9 mouse cellular contexts compared by ENCODE assay signal in genomic region chr1:167781787-167782484, GRCm38 (mm10).
DNase-seq lines count a peak whose midpoint lies in the region; ATAC-seq and TF ChIP-seq lines count a peak whose summit lies in the region.
"Had no signal": no experiment of that assay in that cellular context is flagged by ENCODE, and none has a peak within 500 bp of the region (broad histone marks: within the 10 kb centered on the region; RNA-seq: fewer than 3 reads in every experiment).

No protein-coding gene starts in this region.

- no peak overlapping the region for H3K9ac ChIP-seq in kidney, embryonic 14.5 days (ENCODE audit: low read depth, low read length)
- H3K9ac ChIP-seq in neural tube, embryonic 13.5 days: no peak overlapping the region

- no peaks in the 10 kb centered on the region for H3K4me1 ChIP-seq in kidney, embryonic 14.5 days (ENCODE audit: control insufficient read depth, insufficient read depth, low read length)
- peaks cover 6% of the 10 kb centered on the region; the same call in 1 of the 2 replicates for H3K4me1 ChIP-seq in neural tube, embryonic 13.5 days (replicated peaks)

- H3K4me3 ChIP-seq in C2C12 (ENCODE audit: insufficient read depth, poor library complexity, severe bottlenecking): no peak overlapping the region
- no peak overlapping the region for H3K4me3 ChIP-seq in kidney, embryonic 14.5 days (ENCODE audit: low read length)
- H3K4me3 ChIP-seq in neural tube, embryonic 13.5 days: no peak overlapping the region
- H3K4me3 ChIP-seq: erythroblast, embryonic 14.5 days had no signal

- no peak overlapping the region for H3ac ChIP-seq in C2C12 (ENCODE audit: control insufficient read depth, insufficient read length, low read depth)

- no peaks in the 10 kb centered on the region for H3K36me3 ChIP-seq in C2C12 (ENCODE audit: control insufficient read depth, insufficient read depth)
- H3K36me3 ChIP-seq in kidney, embryonic 14.5 days (ENCODE audit: control insufficient read depth, insufficient read depth, low read length): no peaks in the 10 kb centered on the region
- H3K36me3 ChIP-seq in neural tube, embryonic 13.5 days: no peaks in the 10 kb centered on the region

- no peaks in the 10 kb centered on the region for H3K9me3 ChIP-seq in kidney, embryonic 14.5 days (ENCODE audit: control insufficient read depth, low read length)
- H3K9me3 ChIP-seq in neural tube, embryonic 13.5 days: no peaks in the 10 kb centered on the region

- 62% methylated on average over 10 of the region's 10 CpGs for WGBS in kidney, embryonic 14.5 days
- WGBS in neural tube, embryonic 13.5 days: 35% methylated on average over 10 of the region's 10 CpGs

- DNase-seq in adrenal gland, adult 18-20 months (ENCODE audit: low spot score in 2 of 2): peak; percentile 49 to 55
- peak; percentile 90 for DNase-seq in embryo, embryonic 10 days (ENCODE audit: low spot score)
- DNase-seq in heart, adult 8-10 months (ENCODE audit: low spot score): peak; percentile 51
- peak; percentile 54 for DNase-seq in liver

- peaks cover 3% of the 10 kb centered on the region for H3K27me3 ChIP-seq in C2C12 (ENCODE audit: control insufficient read depth, insufficient read depth, insufficient read length)
- H3K27me3 ChIP-seq in kidney, embryonic 14.5 days (ENCODE audit: control insufficient read depth, insufficient read depth, low read length): no peaks in the 10 kb centered on the region
- H3K27me3 ChIP-seq in neural tube, embryonic 13.5 days: peaks cover 15% of the 10 kb centered on the region

- peak; percentile 72; the same call in 1 of the 2 replicates for ATAC-seq in kidney, embryonic 14.5 days (ENCODE audit: low FRiP score, low TSS enrichment)
- peak; percentile 82 for ATAC-seq in neural tube, embryonic 13.5 days (ENCODE audit: low read depth)
- ATAC-seq in erythroblast, adult 5-6 weeks (replicated peaks; ENCODE audit: low FRiP score, poor library complexity, severe bottlenecking): no peak

- no peak overlapping the region for H3K4me2 ChIP-seq in kidney, embryonic 14.5 days (replicated peaks; ENCODE audit: low read depth, low read length)
- no peak overlapping the region for H3K4me2 ChIP-seq in neural tube, embryonic 13.5 days

- TF ChIP-seq CTCF in C2C12 (IDR thresholded peaks at IDR 0.05; ENCODE audit: control insufficient read depth, insufficient read depth, insufficient read length): peak; percentile 11

- H3K27ac ChIP-seq in kidney, embryonic 14.5 days (ENCODE audit: low read depth, low read length): no peak overlapping the region
- H3K27ac ChIP-seq in neural tube, embryonic 13.5 days (replicated peaks): no peak overlapping the region

- no peaks in the 10 kb centered on the region for H3K79me3 ChIP-seq in C2C12 (ENCODE audit: low read depth)

- no peaks in the 10 kb centered on the region for H3K79me2 ChIP-seq in C2C12 (ENCODE audit: control insufficient read depth, insufficient read depth)

TF ChIP-seq in C2C12, 6 proteins besides CTCF, POLR2A, EP300 and RAD21:
- TF ChIP-seq MAX (IDR thresholded peaks at IDR 0.05) (no peak), MYOD1 (IDR thresholded peaks at IDR 0.05; ENCODE audit: control insufficient read depth, insufficient read length, low read depth) (no peak), MYOG (IDR thresholded peaks at IDR 0.05; ENCODE audit: control insufficient read depth, extremely low read depth, insufficient read length) (no peak), FOSL1 (IDR thresholded peaks at IDR 0.05; ENCODE audit: insufficient read depth, low read length, poor library complexity, severe bottlenecking) (no peak), USF1 (IDR thresholded peaks at IDR 0.05; ENCODE audit: low read depth) (no peak), CEBPB (IDR thresholded peaks at IDR 0.05; ENCODE audit: low read depth) (no peak)
